Mouse (Mus musculus) forebrain, embryonic 10.5 days (tissue): ENCODE data around the gene Rabepk. TPM values are rescaled to one million over a fixed set of nuclear protein-coding genes. Genes with fewer than 3 reads are reported as not detected.
"Not testable (repeated sequence)": the region's sequence is repeated elsewhere in the genome, so short reads cannot be mapped to it uniquely, and the experiment has no call there.

ENCODE experiments used
- DNase-seq: peaks from one replicate; pipeline ENCODE4 v3.0.0-alpha.2; 2017; ENCODE audit warnings: low spot score; ENCODE audit errors: extremely low spot score
- H3K27ac ChIP-seq: fragments of 300-500 bp; sonication (generic); 2 replicates; pipeline ENCODE4 v1.5.1; 2016; ENCODE audit warnings: mild to moderate bottlenecking
- H3K27me3 ChIP-seq: fragments of 300-500 bp; sonication (generic); 2 replicates; pipeline ENCODE4 v1.6.1; 2016; ENCODE audit warnings: mild to moderate bottlenecking; ENCODE audit not compliant: poor library complexity, severe bottlenecking
- H3K36me3 ChIP-seq: fragments of 300-500 bp; sonication (generic); replicated peaks from 2 replicates; pipeline ENCODE4 v1.6.1; 2016; ENCODE audit warnings: mild to moderate bottlenecking, moderate library complexity
- H3K4me1 ChIP-seq: fragments of 300-500 bp; sonication (generic); 2 replicates; pipeline ENCODE4 v1.6.1; 2016
- H3K4me3 ChIP-seq: fragments of 300-500 bp; sonication (generic); 2 replicates; pipeline ENCODE4 v1.5.1; 2016; ENCODE audit warnings: mild to moderate bottlenecking, moderate library complexity
- H3K9me3 ChIP-seq: fragments of 300-500 bp; sonication (generic); 2 replicates; pipeline ENCODE4 v1.6.1; 2016; ENCODE audit warnings: mild to moderate bottlenecking, moderate library complexity
- WGBS: fragments of 180-500 bp; shearing (Covaris S2); methylation state at CpG from one replicate; pipeline ENCODE4 v1.1.7; 2016; 5-methylcytosine and 5-hydroxymethylcytosine counted together
- polyA plus RNA-seq: library from polyadenylated mRNA; unstranded; fragments of >200 nt; fragmentation: Nextera tagmentation; extraction: Ambion mirVana; gene quantifications from 2 replicates; pipeline ENCODE4 v1.2.1, GENCODE M21; 2016

Gene Rabepk
- polyA plus RNA-seq, 1 experiment from 2014 or later: 40.2 TPM

DNA sequence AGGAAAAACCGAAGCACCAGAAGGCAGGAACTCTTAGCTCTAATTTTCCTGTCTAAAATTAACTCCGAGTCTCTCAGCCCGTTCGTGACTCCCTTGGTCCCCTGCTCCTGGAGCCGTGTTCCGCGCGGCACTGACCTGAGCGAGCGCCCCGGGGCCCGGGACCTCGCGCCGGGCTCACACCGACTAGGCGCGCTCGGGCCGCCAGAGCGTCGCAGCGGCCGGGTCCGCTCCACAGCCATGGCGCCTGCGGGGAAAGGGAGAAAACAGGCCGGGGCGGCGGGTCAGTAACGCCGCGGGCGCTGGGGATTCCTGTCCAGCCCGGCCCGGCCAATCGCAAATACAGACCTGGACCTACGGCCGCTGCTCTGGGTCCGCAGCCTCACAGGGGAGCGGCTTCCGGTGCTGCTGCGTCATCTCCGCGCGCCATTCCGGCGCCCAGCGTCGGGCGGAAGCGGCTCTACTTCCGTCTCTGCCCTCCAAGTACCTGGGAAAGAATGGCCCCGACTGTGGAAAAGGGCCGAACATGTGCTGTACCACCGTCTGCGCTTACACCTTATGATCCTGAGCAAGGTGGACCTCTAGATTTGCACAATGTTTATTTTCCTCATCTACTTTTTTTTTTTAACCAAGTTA is 26.2 kb upstream of the Rabepk start, which contains the start of gene Fbxw2:
TSS of gene Fbxw2 (minus strand) at position 485 of the 633 bp plus-strand sequence.
- Histone ChIP-seq H3K4me3 (peak within 1 kb of the TSS; percentile 90), H3K27me3 (no peaks in the 10 kb centered on the region), H3K36me3 (peaks cover 16% of the 10 kb centered on the region), H3K4me1 (peaks cover 22% of the 10 kb centered on the region), H3K9me3 (peaks cover 15% of the 10 kb centered on the region; the same call in 1 of the 2 replicates), H3K27ac (peak within 1 kb of the TSS; percentile 90)
- peak; percentile 92 for DNase-seq
- under 1% methylated on average over 57 of the region's 57 CpGs for WGBS

DNA sequence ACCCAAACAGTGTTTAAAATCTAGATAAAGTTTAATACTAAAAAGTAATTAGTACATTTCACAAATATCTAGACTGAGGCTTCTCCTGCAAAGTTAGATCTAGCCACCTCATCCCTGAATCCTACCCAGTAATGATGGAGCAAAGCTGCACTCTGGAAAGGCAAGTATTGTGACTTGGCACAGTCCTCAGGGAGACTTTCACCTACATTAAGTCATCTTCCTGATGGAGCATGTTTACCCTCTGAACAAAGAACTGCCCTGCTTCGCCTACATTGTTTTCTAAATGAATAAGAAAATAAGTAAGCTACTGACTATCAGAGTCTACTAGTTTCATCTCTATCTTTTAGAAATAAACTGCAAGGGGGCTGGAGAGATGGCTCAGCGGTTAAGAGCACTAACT is 18.8 kb upstream of the Rabepk start:
- Histone ChIP-seq H3K27me3 (no peaks in the 10 kb centered on the region), H3K9me3 (no peaks in the 10 kb centered on the region), H3K4me3 (no peak overlapping the region), H3K36me3 (peaks cover 81% of the 10 kb centered on the region), H3K4me1 (no peaks in the 10 kb centered on the region), H3K27ac (no peak overlapping the region)
- WGBS: 90% methylated on average over 2 of the region's 2 CpGs
- no peak for DNase-seq

DNA sequence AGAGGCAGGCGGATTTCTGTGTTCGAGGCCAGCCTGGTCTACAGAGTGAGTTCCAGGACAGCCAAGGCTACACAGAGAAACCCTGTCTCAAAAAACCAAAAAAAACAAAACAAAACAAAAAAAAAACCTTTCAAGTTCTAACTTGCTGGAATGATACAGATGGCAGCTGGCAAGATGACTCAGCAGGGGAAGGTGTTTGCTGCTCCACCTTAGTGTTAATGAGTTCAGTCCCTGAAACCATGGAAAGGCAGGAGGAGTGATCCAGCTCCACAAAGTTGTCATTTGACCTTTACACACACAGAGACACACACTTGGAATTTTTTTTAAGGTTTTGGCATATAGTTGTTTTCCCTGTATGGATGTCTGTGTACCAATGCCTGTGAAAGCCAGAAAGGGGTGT is 16.2 kb upstream of the Rabepk start:
- H3K27ac ChIP-seq, H3K4me1 ChIP-seq, H3K4me3 ChIP-seq, H3K9me3 ChIP-seq, H3K27me3 ChIP-seq, DNase-seq: not testable (repeated sequence)
- 95% methylated on average over 2 of the region's 2 CpGs for WGBS
- peaks cover 91% of the 10 kb centered on the region for H3K36me3 ChIP-seq

DNA sequence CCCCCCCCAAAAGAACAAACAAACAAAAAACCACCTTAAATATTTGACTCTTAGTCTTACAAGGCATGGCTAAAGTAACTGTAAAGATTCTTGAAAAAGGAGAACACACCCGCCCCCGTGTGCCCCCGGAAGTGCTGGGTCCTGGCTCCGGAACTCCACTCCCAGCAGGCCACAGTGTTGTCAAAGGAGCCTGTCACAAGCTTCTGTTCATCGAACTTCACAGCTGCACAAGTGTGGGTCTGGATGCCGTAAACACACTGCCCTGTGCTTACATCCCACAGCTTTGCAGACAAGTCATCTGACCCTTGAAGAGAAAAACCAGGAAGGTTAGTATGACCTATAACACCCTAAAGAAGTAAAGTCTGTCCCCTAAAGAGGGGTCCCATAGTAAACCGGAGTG is 13.0 kb upstream of the Rabepk start:
- 91% methylated on average over 7 of the region's 7 CpGs for WGBS

DNA sequence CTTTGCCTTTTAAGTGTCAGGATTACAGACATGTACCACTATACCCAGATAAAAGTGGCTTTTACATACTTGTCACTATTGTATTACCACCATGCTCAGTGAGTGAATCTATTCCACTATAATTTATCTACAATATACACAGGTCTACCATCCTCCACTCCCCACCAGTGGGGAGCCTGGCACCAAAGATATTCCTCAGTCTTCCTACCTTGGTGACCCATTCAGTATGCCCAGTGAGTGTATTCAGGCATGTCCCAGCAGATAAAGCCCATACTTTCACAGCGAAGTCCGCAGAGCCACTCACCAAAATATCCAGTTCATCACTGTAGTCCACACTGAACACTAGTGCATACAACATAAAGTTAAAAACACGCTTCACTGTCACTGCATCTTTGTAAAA is 11.1 kb upstream of the Rabepk start:
- H3K27ac ChIP-seq: no peak overlapping the region
- no peaks in the 10 kb centered on the region for H3K27me3 ChIP-seq
- DNase-seq: no peak
- H3K9me3 ChIP-seq: no peaks in the 10 kb centered on the region
- no peak overlapping the region for H3K4me3 ChIP-seq
- H3K36me3 ChIP-seq: peaks cover 98% of the 10 kb centered on the region
- WGBS: 92% methylated on average over 3 of the region's 3 CpGs
- no peaks in the 10 kb centered on the region for H3K4me1 ChIP-seq

More for the DNA sequence above, 13.0 kb upstream of the Rabepk start:
- no peaks in the 10 kb centered on the region for H3K4me1 ChIP-seq
- no peak overlapping the region for H3K4me3 ChIP-seq
- H3K36me3 ChIP-seq: peaks cover 96% of the 10 kb centered on the region
- no peak for DNase-seq
- no peaks in the 10 kb centered on the region for H3K9me3 ChIP-seq
- H3K27ac ChIP-seq: no peak overlapping the region
- H3K27me3 ChIP-seq: no peaks in the 10 kb centered on the region

DNA sequence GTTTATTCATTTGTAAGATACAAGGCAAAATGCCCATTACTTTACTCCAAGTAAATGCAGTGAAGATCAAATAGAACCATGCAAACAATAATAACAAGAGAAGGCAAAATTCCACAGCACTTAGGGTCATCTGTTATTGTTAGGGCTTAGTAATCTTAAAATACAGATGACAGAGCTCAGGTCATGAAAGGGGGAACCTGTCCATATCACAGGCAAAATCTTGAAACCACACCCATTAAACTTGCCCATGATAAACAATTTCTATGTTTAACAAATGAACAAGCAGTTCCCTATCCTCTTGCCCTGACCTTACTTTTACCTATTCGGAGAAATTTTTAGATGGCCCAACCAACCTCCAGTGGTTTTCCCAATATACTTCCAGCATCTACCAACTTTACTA is 9.9 kb upstream of the Rabepk start:
- Histone ChIP-seq H3K9me3 (no peaks in the 10 kb centered on the region), H3K4me3 (no peak overlapping the region), H3K27me3 (no peaks in the 10 kb centered on the region), H3K27ac (no peak overlapping the region), H3K4me1 (no peaks in the 10 kb centered on the region; the same call in none of the 2 replicates), H3K36me3 (peaks cover 98% of the 10 kb centered on the region)
- DNase-seq: no peak
- 100% methylated on average over 1 of the region's 1 CpGs for WGBS

DNA sequence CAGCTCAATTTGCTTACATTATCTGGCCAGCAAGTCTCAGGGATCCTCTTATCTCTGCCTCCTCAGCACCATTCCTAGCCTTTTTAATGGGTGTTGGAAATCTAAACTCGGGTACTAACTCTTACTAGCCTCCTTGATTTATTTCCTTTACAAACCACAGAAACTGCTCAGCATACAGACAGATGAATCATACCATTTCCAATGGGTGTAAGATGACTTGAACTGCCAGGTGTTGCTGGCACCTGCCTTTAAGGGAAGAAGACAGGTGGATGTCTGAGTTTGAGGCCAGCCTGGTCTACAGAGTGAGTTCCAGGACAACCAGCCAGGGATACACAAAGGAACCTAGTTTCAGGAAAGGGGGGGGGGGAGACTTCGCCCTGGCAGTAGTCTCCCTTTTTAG is 8.3 kb upstream of the Rabepk start:
- DNase-seq: no peak
- H3K27ac ChIP-seq: no peak overlapping the region
- H3K9me3 ChIP-seq: no peaks in the 10 kb centered on the region
- H3K4me1 ChIP-seq: peaks cover 15% of the 10 kb centered on the region
- H3K27me3 ChIP-seq: no peaks in the 10 kb centered on the region
- 87% methylated on average over 2 of the region's 2 CpGs for WGBS
- H3K4me3 ChIP-seq: no peak overlapping the region
- peaks cover 93% of the 10 kb centered on the region for H3K36me3 ChIP-seq

DNA sequence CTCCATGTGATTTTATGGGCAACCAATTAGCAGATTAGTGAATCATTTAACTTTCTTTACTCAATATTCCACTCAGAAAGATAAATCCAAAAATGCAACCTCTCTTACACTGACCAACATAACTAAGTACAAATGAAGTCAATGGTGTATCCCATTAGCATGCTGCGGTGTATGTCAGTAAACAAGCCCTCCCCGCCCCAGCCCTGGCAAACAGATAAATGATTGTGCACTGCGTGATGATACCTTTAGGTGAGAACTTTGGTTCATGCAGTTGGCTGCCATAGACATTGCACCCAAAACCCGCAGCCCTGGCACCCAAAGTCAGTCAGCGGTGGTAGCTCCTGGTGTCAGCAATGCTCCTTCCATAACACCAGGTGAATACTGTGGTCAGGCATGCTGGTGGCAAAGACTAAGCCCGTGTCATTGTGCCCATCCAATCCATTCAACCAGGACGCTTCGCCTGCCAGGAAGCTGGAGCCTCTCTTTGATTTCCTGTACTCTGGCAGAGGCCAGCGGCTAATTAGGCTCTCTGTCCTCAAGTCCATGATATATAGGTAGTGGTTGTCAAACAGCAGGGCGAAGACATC is 5.7 kb upstream of the Rabepk start:
- Histone ChIP-seq H3K4me1 (peaks cover 18% of the 10 kb centered on the region), H3K36me3 (peaks cover 67% of the 10 kb centered on the region), H3K27ac (no peak overlapping the region), H3K27me3 (no peaks in the 10 kb centered on the region), H3K9me3 (no peaks in the 10 kb centered on the region), H3K4me3 (no peak overlapping the region)
- no peak for DNase-seq
- 95% methylated on average over 10 of the region's 10 CpGs for WGBS

DNA sequence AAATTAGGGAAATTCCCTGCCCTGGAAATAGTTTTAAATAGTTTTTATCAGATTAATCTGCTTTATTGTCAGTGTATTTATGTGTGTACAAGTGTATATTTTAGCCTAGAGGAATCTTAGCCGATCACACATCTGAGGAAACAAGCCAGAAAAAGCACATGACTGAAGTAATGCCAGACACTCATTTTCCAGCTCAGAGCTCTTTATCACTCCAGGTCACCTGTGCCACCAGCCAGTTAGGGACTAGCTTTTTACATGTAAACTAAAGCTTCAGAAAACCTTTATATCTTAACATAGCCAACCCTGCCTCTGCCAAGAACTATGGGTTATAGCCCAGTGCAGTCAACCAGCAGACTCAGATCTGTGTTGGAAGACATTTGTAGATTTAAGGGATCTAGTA is 5.1 kb upstream of the Rabepk start:
- Histone ChIP-seq H3K36me3 (peaks cover 61% of the 10 kb centered on the region), H3K27ac (no peak overlapping the region), H3K4me3 (no peak overlapping the region), H3K27me3 (no peaks in the 10 kb centered on the region), H3K9me3 (no peaks in the 10 kb centered on the region), H3K4me1 (peaks cover 24% of the 10 kb centered on the region)
- 96% methylated on average over 1 of the region's 1 CpGs for WGBS
- no peak for DNase-seq

DNA sequence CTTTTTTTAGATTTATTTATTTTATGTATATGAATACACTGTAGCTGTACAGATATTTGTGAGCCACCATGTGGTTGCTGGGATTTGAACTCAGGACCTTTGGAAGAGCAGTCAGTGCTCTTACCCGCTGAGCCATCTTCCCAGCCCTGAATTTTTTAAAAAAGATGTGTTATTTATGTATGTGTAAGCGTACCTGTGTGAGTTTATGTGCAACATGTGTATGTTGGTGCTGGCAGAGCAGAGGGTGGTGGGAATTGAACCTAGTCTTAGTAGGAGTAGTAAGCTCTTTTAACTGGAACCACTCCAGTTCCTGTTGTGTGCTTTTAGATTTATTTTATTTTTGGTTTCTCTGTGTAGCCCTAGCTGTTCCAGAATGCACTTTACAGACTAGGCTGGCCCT is 4.5 kb upstream of the Rabepk start:
- Histone ChIP-seq H3K27me3 (no peaks in the 10 kb centered on the region), H3K4me1 (peaks cover 29% of the 10 kb centered on the region), H3K4me3 (no peak overlapping the region; the same call in 1 of the 2 replicates), H3K27ac (no peak overlapping the region), H3K9me3 (no peaks in the 10 kb centered on the region), H3K36me3 (peaks cover 54% of the 10 kb centered on the region)
- WGBS: 97% methylated on average over 2 of the region's 2 CpGs
- no peak for DNase-seq

DNA sequence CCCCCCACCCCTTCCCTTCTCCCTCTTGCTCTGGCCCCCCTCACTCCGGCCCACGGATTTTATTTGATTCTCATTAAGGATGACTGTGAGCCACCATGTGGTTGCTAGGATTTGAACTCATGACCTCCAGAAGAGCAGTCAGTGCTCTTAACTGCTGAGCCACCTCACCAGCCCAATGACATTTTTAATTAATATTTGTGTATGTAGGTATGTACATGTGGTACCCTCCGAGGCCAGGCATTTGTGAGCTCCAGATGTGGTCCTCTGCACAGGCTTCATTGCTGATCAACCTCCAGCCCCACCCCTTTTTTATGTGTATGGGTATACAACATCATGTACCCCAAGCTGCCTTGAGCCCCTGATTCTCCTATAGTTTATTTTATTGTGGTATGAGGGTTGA is 4.0 kb upstream of the Rabepk start:
- Histone ChIP-seq H3K4me3 (peak overlapping the region; percentile 72), H3K27ac (no peak overlapping the region), H3K4me1 (peaks cover 34% of the 10 kb centered on the region), H3K36me3 (peaks cover 50% of the 10 kb centered on the region), H3K27me3 (no peaks in the 10 kb centered on the region), H3K9me3 (no peaks in the 10 kb centered on the region)
- WGBS: 85% methylated on average over 3 of the region's 3 CpGs
- no peak for DNase-seq

DNA sequence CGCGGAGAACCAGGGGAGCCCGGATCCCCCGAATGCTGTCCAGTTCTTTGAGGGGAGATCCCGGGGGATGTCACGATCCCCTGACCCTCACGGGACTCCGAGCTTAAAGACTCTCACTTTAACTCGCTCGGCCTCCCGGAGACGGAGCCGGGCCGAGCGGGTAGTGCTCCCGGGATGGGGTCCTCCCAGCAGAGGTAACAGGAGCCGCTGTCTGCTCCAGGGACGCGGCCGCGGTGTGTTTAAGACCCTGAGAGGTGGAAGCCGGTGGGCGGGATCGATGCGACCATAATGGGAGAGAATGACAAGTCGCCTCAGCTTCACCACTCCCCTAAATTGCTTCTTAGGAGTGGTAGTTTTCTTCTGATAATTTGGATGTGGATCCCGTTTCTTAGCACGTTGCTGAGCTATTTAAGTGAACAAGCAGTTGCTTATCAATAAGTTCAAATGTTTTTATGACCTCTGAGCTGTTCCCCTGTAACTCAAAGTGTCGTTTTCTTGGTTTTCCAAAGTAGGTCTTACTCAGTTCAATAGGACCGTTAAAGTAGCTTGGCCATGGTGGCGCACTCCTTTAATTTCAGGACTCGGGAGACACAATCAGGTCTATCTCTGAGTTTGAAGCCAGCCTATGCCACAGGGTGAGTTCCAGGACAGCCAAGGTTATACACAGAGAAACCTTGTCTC is 3.0 kb upstream of the Rabepk start:
- Histone ChIP-seq H3K36me3 (peaks cover 39% of the 10 kb centered on the region), H3K4me1 (peaks cover 35% of the 10 kb centered on the region), H3K27ac (peak overlapping the region; percentile 91), H3K4me3 (peak overlapping the region; percentile 72)
- not testable (repeated sequence) for H3K27me3 ChIP-seq, H3K9me3 ChIP-seq
- under 1% methylated on average over 31 of the region's 32 CpGs for WGBS
- peak; percentile 24 for DNase-seq
